Mouse (Mus musculus): ENCODE measurements around the gene Samd4b.
"Not testable (repeated sequence)": the region's sequence is repeated elsewhere in the genome, so short reads cannot be mapped to it uniquely, and the experiment has no call there.

The Samd4b gene

GRCm38 (mm10) chr7:28398696-28399340, 199.1 kb downstream of the Samd4b start:
- no peak for DNase-seq (ENCODE audit: low spot score in 2 of 2)

GRCm38 (mm10) chr7:28398000-28398399, 199.9 kb downstream of the Samd4b start:
- DNase-seq (ENCODE audit: low spot score in 2 of 2): no peak

GRCm38 (mm10) chr7:28395425-28395824, 202.5 kb downstream of the Samd4b start:
- DNase-seq (ENCODE audit: low spot score in 2 of 2): no peak

GRCm38 (mm10) chr7:28393272-28393951, 204.5 kb downstream of the Samd4b start:
- DNase-seq (ENCODE audit: low spot score in 2 of 2): no peak

GRCm38 (mm10) chr7:28392429-28393271, 205.3 kb downstream of the Samd4b start, which contains the start of the genes Med29 and Paf1:
Gene Med29, minus strand, starts transcription at chr7:28392708.
Gene Paf1, plus strand, starts transcription at chr7:28392951.
- peak; percentile 98 to 99 for DNase-seq (ENCODE audit: low spot score in 2 of 2)

- no peak for DNase-seq (ENCODE audit: low spot score in 2 of 2)
Measured at GRCm38 (mm10) chr7:28390331-28390730, 207.6 kb downstream of the Samd4b start.

GRCm38 (mm10) chr7:28387384-28387783, 210.6 kb downstream of the Samd4b start:
- not testable (repeated sequence) for DNase-seq (ENCODE audit: low spot score in 2 of 2)

GRCm38 (mm10) chr7:28386877-28387276, 211.1 kb downstream of the Samd4b start:
- not testable (repeated sequence) for DNase-seq (ENCODE audit: low spot score in 2 of 2)

GRCm38 (mm10) chr7:28386462-28386861, 211.5 kb downstream of the Samd4b start:
- peak; percentile 66 to 84 for DNase-seq (ENCODE audit: low spot score in 2 of 2)

GRCm38 (mm10) chr7:28386007-28386406, 211.9 kb downstream of the Samd4b start:
- DNase-seq (ENCODE audit: low spot score in 2 of 2): peak; percentile 58 to 72

GRCm38 (mm10) chr7:28385196-28385595, 212.7 kb downstream of the Samd4b start:
- no peak for DNase-seq (ENCODE audit: low spot score in 2 of 2)

- no peak for DNase-seq (ENCODE audit: low spot score in 2 of 2)
Measured at GRCm38 (mm10) chr7:28384162-28384561, 213.8 kb downstream of the Samd4b start.

- DNase-seq (ENCODE audit: low spot score in 2 of 2): no peak
Measured at GRCm38 (mm10) chr7:28383606-28384005, 214.3 kb downstream of the Samd4b start.

GRCm38 (mm10) chr7:28382981-28383396, 215.0 kb downstream of the Samd4b start:
- DNase-seq (ENCODE audit: low spot score in 2 of 2): peak; percentile 65 to 76

- DNase-seq (ENCODE audit: low spot score in 2 of 2): peak in 1 of 2 experiments; percentile 53
Measured at GRCm38 (mm10) chr7:28382347-28382951, 215.5 kb downstream of the Samd4b start.

GRCm38 (mm10) chr7:28381938-28382337, 216.0 kb downstream of the Samd4b start:
- DNase-seq (ENCODE audit: low spot score in 2 of 2): peak; percentile 93 to 96

GRCm38 (mm10) chr7:28381017-28381790, 216.7 kb downstream of the Samd4b start:
- peak; percentile 94 for DNase-seq (ENCODE audit: low spot score in 2 of 2)

- DNase-seq (ENCODE audit: low spot score in 2 of 2): no peak
Measured at GRCm38 (mm10) chr7:28380237-28381016, 217.5 kb downstream of the Samd4b start, which contains the start of gene Zfp36. Gene Zfp36, minus strand, starts transcription at chr7:28380253.

- peak; percentile 96 for DNase-seq (ENCODE audit: low spot score in 2 of 2)
Measured at GRCm38 (mm10) chr7:28378769-28379651, 218.9 kb downstream of the Samd4b start.

Measured in heart, adult 9 months (tissue).